Mouse (Mus musculus) T-helper 2 cell (primary cell): Measurements from ENCODE around the gene Nsmce3.

Experiments used
- in situ Hi-C: fragments of 300-600 bp; cut with MboI, MseI; formaldehyde crosslinking; loops from one replicate; pipeline ENCODE4 v1.15.1; 2025; ENCODE audit warnings: high pct_unique_total_duplicates

The Nsmce3 gene

GRCm38 (mm10) chr7:64863538-64863937 lies 9.3 kb downstream of the Nsmce3 start:
- in situ Hi-C loops, result no loop called here

GRCm38 (mm10) chr7:64862978-64863377 lies 9.8 kb downstream of the Nsmce3 start:
- in situ Hi-C loops, result no loop called here

GRCm38 (mm10) chr7:64856526-64857082 lies 16.2 kb downstream of the Nsmce3 start:
- in situ Hi-C loops, result no loop called here

GRCm38 (mm10) chr7:64855976-64856375 lies 16.8 kb downstream of the Nsmce3 start:
- in situ Hi-C loops, result no loop called here

GRCm38 (mm10) chr7:64855389-64855927 lies 17.3 kb downstream of the Nsmce3 start:
- in situ Hi-C loops, result no loop called here

GRCm38 (mm10) chr7:64850791-64851190 lies 22.0 kb downstream of the Nsmce3 start:
- in situ Hi-C loops, result no loop called here

GRCm38 (mm10) chr7:64847366-64847899 lies 25.4 kb downstream of the Nsmce3 start:
- in situ Hi-C loops, result no loop called here

GRCm38 (mm10) chr7:64846061-64846460 lies 26.7 kb downstream of the Nsmce3 start:
- in situ Hi-C loops, result no loop called here

- in situ Hi-C loops, result no loop called here
Measured at GRCm38 (mm10) chr7:64840946-64841659, 31.7 kb downstream of the Nsmce3 start.

GRCm38 (mm10) chr7:64840576-64840895 lies 32.3 kb downstream of the Nsmce3 start:
- in situ Hi-C loops, result no loop called here

GRCm38 (mm10) chr7:64839801-64840575 lies 32.8 kb downstream of the Nsmce3 start:
- in situ Hi-C loops, result no loop called here

GRCm38 (mm10) chr7:64839281-64839680 lies 33.5 kb downstream of the Nsmce3 start:
- in situ Hi-C loops, result no loop called here

- in situ Hi-C loops, result no loop called here
Measured at GRCm38 (mm10) chr7:64830214-64830995, 42.4 kb downstream of the Nsmce3 start.

- in situ Hi-C loops, result no loop called here
Measured at GRCm38 (mm10) chr7:64821081-64821480, 51.7 kb downstream of the Nsmce3 start.

GRCm38 (mm10) chr7:64819683-64820082 lies 53.1 kb downstream of the Nsmce3 start:
- in situ Hi-C loops, result no loop called here
